Comparison of ENCODE assay signal across 24 mouse cellular contexts in the genomic region with DNA sequence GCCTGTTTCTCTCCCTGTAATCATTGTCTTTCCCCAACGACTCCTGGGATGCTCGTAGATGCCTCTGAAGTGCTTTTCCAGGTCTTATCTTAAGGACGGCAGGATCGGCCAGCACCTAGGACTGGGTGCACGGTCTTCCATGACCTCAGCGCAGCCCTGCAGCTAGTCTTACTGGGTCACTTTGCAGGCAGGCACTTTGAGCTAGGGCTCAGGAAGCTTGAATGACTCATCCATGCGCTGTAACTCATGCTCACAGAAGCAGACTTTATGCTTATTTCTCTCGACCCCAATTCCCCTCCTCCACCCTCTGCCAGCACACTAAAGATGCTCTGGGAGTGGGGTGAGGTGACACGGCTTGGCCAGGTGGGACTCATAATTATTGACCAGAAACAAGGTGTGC. TPM values are rescaled to one million over a fixed set of nuclear protein-coding genes. Genes with fewer than 3 reads are reported as not detected.
"Had no signal": no experiment of that assay in that cellular context is flagged by ENCODE, and none has a peak within 500 bp of the region (broad histone marks: within the 10 kb centered on the region; RNA-seq: fewer than 3 reads in every experiment).

No protein-coding gene starts in this region.

- H3K36me3 ChIP-seq: midbrain, embryonic 10.5 days; midbrain, embryonic 12.5 days; neural tube, embryonic 13.5 days had no signal

- H3K4me3 ChIP-seq: midbrain, embryonic 10.5 days; midbrain, embryonic 12.5 days; myocyte; neural tube, embryonic 13.5 days; neural tube, embryonic 15.5 days had no signal

- H3K27ac ChIP-seq: midbrain, embryonic 10.5 days; midbrain, embryonic 12.5 days; neural tube, embryonic 13.5 days; neural tube, embryonic 15.5 days had no signal

- H3K9ac ChIP-seq: lung, embryonic 14.5 days; midbrain, embryonic 12.5 days; neural tube, embryonic 13.5 days; neural tube, embryonic 15.5 days had no signal

- H3K27me3 ChIP-seq: midbrain, embryonic 12.5 days; neural tube, embryonic 13.5 days; neural tube, embryonic 15.5 days had no signal

- DNase-seq: lung, adult 18-20 months; lung, embryonic 14.5 days; lung, postnatal 10 days; lung, postnatal 4 days; midbrain, embryonic 14.5 days; retina, postnatal 1 day; right cerebral cortex, adult 18-20 months; right cerebral cortex, postnatal 25 days; right cerebral cortex, postnatal 4 days; spleen, adult 18-20 months; thymus, adult 18-20 months; thymus, postnatal 14 days; thymus, postnatal 4 days had no signal

- H3K4me1 ChIP-seq: midbrain, embryonic 10.5 days had no signal

RNA-seq across cellular contexts. Expression of gene Chrna9, which starts 31.9 kb away (rescaled TPM):
- total RNA-seq: megakaryocyte, adult 5-6 weeks; megakaryocyte-erythroid progenitor cell, adult 5-6 weeks had no signal
- polyA plus RNA-seq: lung, embryonic 14.5 days; midbrain, embryonic 12.5 days; midbrain, embryonic 14.5 days; midbrain, embryonic 16.5 days; myocyte; neural tube, embryonic 13.5 days; neural tube, embryonic 15.5 days; small intestine, adult 2 months; stomach, embryonic 14.5 days; urinary bladder, adult 2 months had no signal
